Mouse (Mus musculus) embryonic facial prominence, embryonic 14.5 days (tissue): Measurements from ENCODE around the gene Tex9. TPM values are rescaled to one million over a fixed set of nuclear protein-coding genes. Genes with fewer than 3 reads are reported as not detected.
A peak's percentile ranks its signal among the peaks of the same experiment; 100 is the strongest.

ENCODE experiments used
- ATAC-seq: fragments of 200-750 bp; cut with Nextera tagmentation; 2 replicates; pipeline ENCODE4 v1.8.0; 2017; ENCODE audit warnings: low read depth, moderate number of reproducible peaks, moderate TSS enrichment
- DNase-seq: peaks from one replicate; pipeline ENCODE4 v3.0.0-alpha.2; 2015; ENCODE audit warnings: low spot score
- H3K27ac ChIP-seq: fragments of 300-500 bp; sonication (generic); replicated peaks from 2 replicates; pipeline ENCODE4 v1.5.1; 2014; ENCODE audit warnings: low read depth, mild to moderate bottlenecking, low read length, moderate library complexity
- H3K27me3 ChIP-seq: fragments of 300-500 bp; sonication (generic); replicated peaks from 2 replicates; pipeline ENCODE4 v1.6.1; 2014; ENCODE audit warnings: low read length; ENCODE audit not compliant: control insufficient read depth, insufficient read depth
- H3K36me3 ChIP-seq: fragments of 300-500 bp; sonication (generic); 2 replicates; pipeline ENCODE4 v1.6.1; 2014; ENCODE audit warnings: low read length, mixed read lengths; ENCODE audit not compliant: control insufficient read depth, insufficient read depth
- H3K4me1 ChIP-seq: fragments of 300-500 bp; sonication (generic); 2 replicates; pipeline ENCODE4 v1.6.1; 2014; ENCODE audit warnings: antibody characterized with exemption, low read length; ENCODE audit not compliant: control insufficient read depth, insufficient read depth
- H3K4me2 ChIP-seq: fragments of 300-500 bp; sonication (generic); 2 replicates; pipeline ENCODE4 v1.6.1; 2014; ENCODE audit warnings: low read depth, mild to moderate bottlenecking, low read length, moderate library complexity, mixed read lengths
- H3K4me3 ChIP-seq: fragments of 300-500 bp; sonication (generic); 2 replicates; pipeline ENCODE4 v1.5.1; 2014; ENCODE audit warnings: low read depth, mild to moderate bottlenecking, low read length
- H3K9ac ChIP-seq: fragments of 300-500 bp; sonication (generic); 2 replicates; pipeline ENCODE4 v1.6.1; 2014; ENCODE audit warnings: low read depth, mild to moderate bottlenecking, low read length, moderate library complexity, mixed read lengths
- H3K9me3 ChIP-seq: fragments of 300-500 bp; sonication (generic); 2 replicates; pipeline ENCODE4 v1.6.1; 2016; ENCODE audit warnings: low read length; ENCODE audit not compliant: control insufficient read depth
- WGBS: fragments of 180-500 bp; shearing (Covaris S2); extraction: QIAGEN DNeasy Blood & Tissue Kit; methylation state at CpG from one replicate; pipeline ENCODE4 v1.1.7; 2014; 5-methylcytosine and 5-hydroxymethylcytosine counted together
- polyA plus RNA-seq: library from polyadenylated mRNA; unstranded; fragments of >200 nt; fragmentation: Nextera tagmentation; extraction: Ambion mirVana; gene quantifications from 2 replicates; pipeline ENCODE4 v1.2.1, GENCODE M21; 2014

Gene Tex9
- polyA plus RNA-seq, 1 experiment from 2014 or later, result 22.1 TPM

DNA sequence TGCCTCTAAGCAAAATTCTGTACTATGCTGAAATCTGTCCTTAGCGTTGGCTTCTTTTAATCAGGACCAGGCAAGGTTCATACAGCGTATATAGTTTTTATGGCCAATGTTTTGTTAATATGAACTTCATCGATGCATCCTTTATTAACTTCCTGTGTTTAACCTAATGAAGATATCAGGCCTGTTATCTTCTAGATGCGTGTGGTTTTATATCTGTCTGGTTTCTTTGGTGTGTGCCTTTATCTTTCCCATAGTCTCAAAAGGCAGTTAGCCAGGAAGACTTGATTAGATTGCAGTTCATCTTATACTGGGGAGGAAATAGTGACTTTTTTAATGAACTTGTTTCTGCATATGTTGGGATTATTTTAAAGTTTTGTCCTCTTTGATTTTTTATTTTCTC, 51.7 kb downstream of the Tex9 start:
- Histone ChIP-seq H3K4me2 (no peak overlapping the region), H3K9ac (no peak overlapping the region), H3K9me3 (no peaks in the 10 kb centered on the region), H3K4me3 (no peak overlapping the region), H3K27ac (no peak overlapping the region), H3K36me3 (peaks cover 5% of the 10 kb centered on the region; the same call in 1 of the 2 replicates), H3K4me1 (peaks cover 5% of the 10 kb centered on the region; the same call in 1 of the 2 replicates), H3K27me3 (no peaks in the 10 kb centered on the region)
- no peak for ATAC-seq
- DNase-seq, result no peak
- WGBS, result 93% methylated on average over 4 of the region's 4 CpGs

DNA sequence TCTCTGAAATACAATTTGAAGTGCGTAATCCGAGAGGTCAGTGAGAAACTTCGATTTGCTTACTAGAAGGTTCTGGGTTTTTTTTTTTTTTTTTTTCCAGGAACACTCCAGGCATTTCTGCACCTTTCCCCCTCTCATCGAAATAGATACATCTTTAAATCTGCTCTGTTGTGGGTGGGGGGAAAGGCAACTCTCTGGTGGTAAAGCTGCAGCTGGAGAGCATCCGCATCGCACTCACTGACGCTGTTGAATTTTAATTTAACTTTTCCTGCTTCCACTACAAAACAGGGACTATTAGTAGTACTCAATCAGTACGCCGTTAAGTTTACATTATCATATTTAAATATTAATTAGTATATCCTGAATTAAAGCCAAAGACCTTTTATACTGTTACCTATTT, 53.3 kb downstream of the Tex9 start:
- H3K27me3 ChIP-seq, result no peaks in the 10 kb centered on the region
- ATAC-seq (no peak; the same call in 1 of the 2 replicates), DNase-seq (no peak)
- WGBS, result 2% methylated on average over 9 of the region's 9 CpGs
- H3K4me3 ChIP-seq, result peak overlapping the region; percentile 68
- peak overlapping the region; percentile 70 for H3K9ac ChIP-seq
- peaks cover 4% of the 10 kb centered on the region; the same call in 1 of the 2 replicates for H3K36me3 ChIP-seq
- peak overlapping the region; percentile 39; the same call in 1 of the 2 replicates for H3K27ac ChIP-seq
- H3K4me2 ChIP-seq, result peak overlapping the region; percentile 76
- H3K9me3 ChIP-seq, result no peaks in the 10 kb centered on the region
- H3K4me1 ChIP-seq, result peaks cover 5% of the 10 kb centered on the region; the same call in 1 of the 2 replicates

DNA sequence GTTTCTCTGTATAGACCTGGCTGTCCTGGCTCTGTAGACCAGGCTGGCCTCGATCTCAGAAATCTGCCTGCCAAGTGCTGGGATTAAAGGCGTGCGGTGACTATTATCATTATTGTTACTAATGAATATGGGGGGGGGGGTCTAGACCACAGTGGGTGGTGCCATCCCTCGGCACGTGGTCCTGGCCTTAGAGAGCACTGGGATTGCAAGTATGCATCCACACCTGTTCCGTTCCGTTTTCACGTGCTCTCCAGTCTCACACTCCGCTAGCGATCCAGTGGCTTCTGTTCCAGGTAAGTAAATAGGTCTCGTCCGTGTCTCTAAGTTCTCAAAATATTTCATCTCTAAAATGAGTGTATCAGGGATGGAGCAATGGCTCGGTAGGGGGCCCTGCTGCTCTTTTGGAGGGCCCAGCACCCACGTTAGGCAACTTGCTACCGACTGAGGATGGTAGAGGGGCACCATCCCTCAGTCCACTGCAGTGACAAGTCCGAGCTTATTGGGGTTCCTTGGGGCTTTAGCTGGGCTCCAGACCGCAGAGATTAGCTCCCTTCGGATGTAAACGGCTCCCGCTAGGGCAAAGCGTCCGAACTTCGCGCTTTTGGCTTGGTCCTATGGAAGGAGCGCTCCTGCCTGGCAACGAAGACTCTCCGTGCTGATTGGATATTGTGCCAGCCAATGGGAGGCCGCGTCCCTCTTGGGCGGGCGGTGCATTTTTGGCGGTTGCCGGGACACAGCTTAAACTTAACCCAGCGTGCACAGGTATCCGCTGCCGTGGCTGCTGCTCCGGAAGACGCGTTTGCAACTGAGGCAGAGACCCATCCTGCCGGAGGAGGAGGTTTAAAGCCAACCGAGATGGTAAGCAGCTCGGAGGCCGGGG, 54.0 kb downstream of the Tex9 start, which contains the start of gene Mns1:
Gene Mns1, plus strand, starts transcription at position 190 of the 880 bp plus-strand sequence.
- H3K4me2 ChIP-seq, result peak within 1 kb of the TSS; percentile 76

DNA sequence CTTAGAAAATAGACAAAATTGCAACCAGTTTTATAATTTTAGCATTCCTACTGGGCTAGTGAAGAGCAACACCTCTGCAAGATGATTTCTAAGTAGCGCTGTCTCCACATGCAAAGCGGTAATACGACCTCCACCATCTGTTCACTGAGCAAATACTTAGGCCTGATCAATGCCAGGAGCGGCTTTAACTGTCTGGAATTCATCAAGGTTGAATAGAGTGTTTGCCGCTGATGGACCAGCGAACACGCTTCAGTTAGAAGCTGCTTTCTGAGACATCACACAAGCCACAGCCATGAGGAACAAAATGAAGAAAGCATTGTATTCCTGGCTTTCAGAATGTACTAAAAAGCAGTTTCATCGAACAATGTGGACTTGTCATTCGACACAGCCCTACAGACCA, 57.1 kb downstream of the Tex9 start:
- peaks cover 5% of the 10 kb centered on the region; the same call in 1 of the 2 replicates for H3K4me1 ChIP-seq

More for the DNA sequence above, 54.0 kb downstream of the Tex9 start, which contains the start of gene Mns1:
- ATAC-seq (peak; percentile 99), DNase-seq (peak; percentile 98)
- H3K9ac ChIP-seq, result peak within 1 kb of the TSS; percentile 70
- WGBS, result 1% methylated on average over 42 of the region's 43 CpGs
- peak within 1 kb of the TSS; percentile 39; the same call in 1 of the 2 replicates for H3K27ac ChIP-seq
- no peaks in the 10 kb centered on the region for H3K36me3 ChIP-seq
- H3K9me3 ChIP-seq, result no peaks in the 10 kb centered on the region
- no peaks in the 10 kb centered on the region for H3K27me3 ChIP-seq
- peak within 1 kb of the TSS; percentile 68 for H3K4me3 ChIP-seq
- H3K4me1 ChIP-seq, result peaks cover 5% of the 10 kb centered on the region; the same call in 1 of the 2 replicates

DNA sequence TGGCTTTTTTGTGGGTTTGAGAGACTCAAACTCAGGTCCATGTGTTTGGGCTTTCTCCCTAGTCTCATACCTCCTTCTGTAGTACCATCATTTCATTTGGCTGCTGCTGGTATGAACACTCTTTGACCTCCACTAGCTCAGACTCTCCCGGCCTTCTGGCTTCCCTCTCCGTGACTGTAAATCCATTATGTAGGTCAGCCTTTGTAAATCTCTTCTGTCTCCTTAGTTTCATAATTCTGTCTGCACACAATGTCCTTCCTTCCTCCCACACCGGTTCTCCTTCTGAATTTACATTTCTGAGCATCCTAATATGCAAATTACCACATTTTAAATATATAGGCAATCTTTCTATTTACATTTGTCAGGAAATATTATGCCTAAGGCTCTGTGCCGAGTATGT, 64.2 kb downstream of the Tex9 start:
- Histone ChIP-seq H3K4me3 (no peak overlapping the region), H3K9ac (no peak overlapping the region), H3K36me3 (no peaks in the 10 kb centered on the region), H3K27me3 (no peaks in the 10 kb centered on the region), H3K4me2 (no peak overlapping the region), H3K4me1 (no peaks in the 10 kb centered on the region), H3K9me3 (0 out of 2 replicates have a peak, but pooled peaks cover 2% of the 10 kb centered on the region), H3K27ac (no peak overlapping the region)
- DNase-seq (no peak), ATAC-seq (no peak)
- WGBS, result 72% methylated on average over 4 of the region's 4 CpGs

More for the DNA sequence above, 57.1 kb downstream of the Tex9 start:
- Histone ChIP-seq H3K4me2 (peak overlapping the region; percentile 43), H3K4me3 (no peak overlapping the region), H3K36me3 (no peaks in the 10 kb centered on the region), H3K27me3 (no peaks in the 10 kb centered on the region), H3K9me3 (no peaks in the 10 kb centered on the region), H3K27ac (no peak overlapping the region), H3K9ac (peak overlapping the region; percentile 34; the same call in 1 of the 2 replicates)
- 41% methylated on average over 9 of the region's 9 CpGs for WGBS
- ATAC-seq (no peak), DNase-seq (peak; percentile 22)

DNA sequence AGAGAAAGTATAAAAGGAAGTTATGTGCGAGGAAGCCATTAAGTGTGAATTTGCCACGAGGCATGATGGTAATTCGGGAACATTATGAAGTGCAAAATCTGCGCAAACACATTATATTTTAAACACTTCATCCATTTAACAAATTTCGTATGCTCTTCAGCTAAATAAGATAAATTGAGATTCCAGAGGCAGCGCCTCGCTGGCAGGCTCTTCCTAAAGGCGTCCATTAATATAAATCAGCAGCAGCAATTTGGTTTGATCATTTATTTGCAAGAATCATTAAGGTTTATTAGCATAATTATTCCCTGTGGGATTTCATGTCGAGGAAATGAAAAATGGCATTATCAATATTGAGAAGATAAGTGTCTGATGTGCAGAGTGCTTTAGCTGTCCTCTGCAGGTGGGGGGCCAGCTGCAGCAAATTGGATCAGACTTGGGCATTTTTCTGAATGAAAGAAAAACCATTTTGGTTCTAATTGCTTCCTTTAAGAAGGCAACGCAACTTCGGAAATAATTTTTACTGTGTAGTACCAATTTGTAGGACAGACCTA, 66.6 kb downstream of the Tex9 start:
- Histone ChIP-seq H3K4me1 (peaks cover 13% of the 10 kb centered on the region; the same call in 1 of the 2 replicates), H3K36me3 (no peaks in the 10 kb centered on the region), H3K4me2 (no peak overlapping the region), H3K27me3 (no peaks in the 10 kb centered on the region), H3K9me3 (0 out of 2 replicates have a peak, but pooled peaks cover 6% of the 10 kb centered on the region), H3K9ac (no peak overlapping the region), H3K4me3 (no peak overlapping the region), H3K27ac (no peak overlapping the region)
- no peak for ATAC-seq
- DNase-seq, result no peak
- 70% methylated on average over 11 of the region's 11 CpGs for WGBS

DNA sequence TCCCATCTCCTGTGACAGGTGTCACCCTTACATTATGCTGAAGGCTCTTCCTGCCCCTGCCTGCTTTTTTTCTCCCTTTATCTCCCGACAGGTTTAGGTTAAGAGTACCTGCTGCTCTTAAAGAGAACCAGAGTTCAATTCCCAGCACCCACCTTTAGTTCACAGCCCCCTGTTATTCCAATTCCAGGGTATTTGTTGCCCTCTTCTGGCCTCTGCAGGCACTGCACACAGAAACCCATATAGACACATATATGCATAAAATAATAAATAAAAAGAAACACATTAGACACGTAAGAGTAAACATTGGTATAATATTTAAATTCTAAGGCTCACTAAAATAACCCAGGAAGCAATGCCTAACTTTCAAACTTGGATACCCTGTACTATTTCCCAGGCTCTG, 69.3 kb downstream of the Tex9 start:
- H3K4me3 ChIP-seq, result no peak overlapping the region
- no peak overlapping the region for H3K27ac ChIP-seq
- peaks cover 13% of the 10 kb centered on the region; the same call in 1 of the 2 replicates for H3K4me1 ChIP-seq
- no peaks in the 10 kb centered on the region for H3K27me3 ChIP-seq
- ATAC-seq (no peak), DNase-seq (no peak)
- no peaks in the 10 kb centered on the region for H3K36me3 ChIP-seq
- 91% methylated on average over 2 of the region's 2 CpGs for WGBS
- H3K9ac ChIP-seq, result no peak overlapping the region
- H3K4me2 ChIP-seq, result no peak overlapping the region
- 0 out of 2 replicates have a peak, but pooled peaks cover 6% of the 10 kb centered on the region for H3K9me3 ChIP-seq

DNA sequence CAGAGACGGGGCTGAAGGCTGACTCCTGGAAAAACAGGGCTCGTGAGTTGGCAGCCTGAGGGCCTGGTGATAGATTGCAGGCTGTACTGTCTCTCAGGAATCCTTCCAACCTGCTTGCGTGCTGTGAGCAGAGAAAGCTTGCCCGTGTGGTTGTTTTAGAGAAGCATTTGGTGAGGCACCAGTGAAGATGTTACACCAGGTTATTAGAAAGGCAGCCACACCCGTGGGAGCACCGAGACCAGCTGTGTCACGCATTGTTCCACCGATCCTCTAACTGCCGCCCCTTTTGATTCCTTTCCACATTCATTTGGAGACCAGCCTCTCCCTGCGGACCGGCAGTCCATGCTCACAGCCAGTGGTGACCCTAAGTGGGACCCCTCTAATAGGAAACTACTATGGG, 69.7 kb downstream of the Tex9 start:
- H3K36me3 ChIP-seq, result no peaks in the 10 kb centered on the region
- H3K27ac ChIP-seq, result no peak overlapping the region
- DNase-seq (peak; percentile 27), ATAC-seq (no peak)
- no peak overlapping the region for H3K4me3 ChIP-seq
- no peak overlapping the region for H3K9ac ChIP-seq
- H3K27me3 ChIP-seq, result no peaks in the 10 kb centered on the region
- H3K9me3 ChIP-seq, result 0 out of 2 replicates have a peak, but pooled peaks cover 6% of the 10 kb centered on the region
- H3K4me1 ChIP-seq, result peaks cover 13% of the 10 kb centered on the region; the same call in 1 of the 2 replicates
- H3K4me2 ChIP-seq, result no peak overlapping the region
- 49% methylated on average over 11 of the region's 11 CpGs for WGBS
